Mouse (Mus musculus) MEL (cell line): Measurements from ENCODE around the gene Nt5dc3. TPM values are rescaled to one million over a fixed set of nuclear protein-coding genes. Genes with fewer than 3 reads are reported as not detected.

ENCODE experiments used
- DNase-seq: peaks from one replicate; pipeline ENCODE4 v3.0.0; 2011; ENCODE audit warnings: low read depth, low spot score
- H3K27ac ChIP-seq: 2 replicates; pipeline ENCODE4 v1.5.1; 2012; ENCODE audit warnings: low read depth, mild to moderate bottlenecking, control low read depth, low read length, moderate library complexity; ENCODE audit not compliant: control insufficient read depth
- H3K27me3 ChIP-seq, 2 experiments: fragments of 150-350 bp in 1 of 2; sonication (generic) in 1 of 2; 2 replicates each; pipeline ENCODE4 v1.6.1; 2012; ENCODE audit warnings: low read length in 2 of 2, mild to moderate bottlenecking in 2 of 2, improper control_type of control experiment in 1 of 2, moderate library complexity in 1 of 2; ENCODE audit not compliant: insufficient read depth in 2 of 2, control insufficient read depth in 1 of 2
- H3K36me3 ChIP-seq, 2 experiments: 2 replicates each; pipeline ENCODE4 v1.6.1; 2012 to 2014; ENCODE audit warnings: low read length in 2 of 2, improper control_type of control experiment in 1 of 2, inconsistent platforms in 1 of 2, mild to moderate bottlenecking in 1 of 2; ENCODE audit not compliant: insufficient read depth in 2 of 2, control insufficient read depth in 1 of 2
- H3K4me1 ChIP-seq, 2 experiments: fragments of 150-350 bp in 1 of 2; sonication (generic) in 1 of 2; 2 replicates each; pipeline ENCODE4 v1.6.1; 2012; ENCODE audit warnings: low read length in 2 of 2, improper control_type of control experiment in 1 of 2, mild to moderate bottlenecking in 1 of 2; ENCODE audit not compliant: insufficient read depth in 2 of 2, control insufficient read depth in 1 of 2
- H3K4me3 ChIP-seq, 2 experiments: fragments of 150-350 bp in 1 of 2; sonication (generic) in 1 of 2; 2 replicates each; pipeline ENCODE4 v1.5.1; 2012; ENCODE audit warnings: low read depth in 2 of 2, low read length in 2 of 2, mild to moderate bottlenecking in 2 of 2, moderate library complexity in 2 of 2, control low read depth in 1 of 2, improper control_type of control experiment in 1 of 2; ENCODE audit not compliant: control insufficient read depth in 1 of 2, insufficient read depth in 1 of 2
- H3K79me2 ChIP-seq: 2 replicates; pipeline ENCODE4 v1.6.1; 2012; ENCODE audit warnings: mild to moderate bottlenecking, low read length, moderate library complexity; ENCODE audit not compliant: control insufficient read depth, poor library complexity, insufficient read depth
- H3K9ac ChIP-seq: 2 replicates; pipeline ENCODE4 v1.6.1; 2012; ENCODE audit warnings: low read depth, mild to moderate bottlenecking, control low read depth, low read length, moderate library complexity; ENCODE audit not compliant: control insufficient read depth, poor library complexity, severe bottlenecking
- H3K9me3 ChIP-seq: fragments of 150-350 bp; sonication (generic); replicated peaks from 2 replicates; pipeline ENCODE4 v1.6.1; 2012; ENCODE audit warnings: mild to moderate bottlenecking, low read length, improper control_type of control experiment, moderate library complexity; ENCODE audit not compliant: insufficient read depth
- BHLHE40 ChIP-seq: IDR thresholded peaks from 2 replicates; pipeline ENCODE4 v1.6.1; 2012; ENCODE audit warnings: low read depth, mild to moderate bottlenecking, inconsistent platforms, low read length, improper control_type of control experiment, borderline replicate concordance
- CHD1 ChIP-seq: IDR thresholded peaks from 2 replicates; pipeline ENCODE4 v1.6.1; 2012; ENCODE audit warnings: low read depth, mild to moderate bottlenecking, inconsistent platforms, low read length, improper control_type of control experiment
- ELF1 ChIP-seq: IDR thresholded peaks from 2 replicates; pipeline ENCODE4 v1.6.1; 2014; ENCODE audit warnings: low read depth, mild to moderate bottlenecking, inconsistent platforms, low read length, improper control_type of control experiment, moderate library complexity
- ETS1 ChIP-seq: IDR thresholded peaks from 2 replicates; pipeline ENCODE4 v1.6.1; 2012; ENCODE audit warnings: low read depth, mild to moderate bottlenecking, inconsistent platforms, low read length, improper control_type of control experiment, moderate library complexity
- GABPA ChIP-seq: IDR thresholded peaks from 2 replicates; pipeline ENCODE4 v1.6.1; 2012; ENCODE audit warnings: low read depth, mild to moderate bottlenecking, inconsistent platforms, low read length, improper control_type of control experiment, moderate library complexity
- HCFC1 ChIP-seq: IDR thresholded peaks from 2 replicates; pipeline ENCODE4 v1.6.1; 2012; ENCODE audit warnings: low read depth, mild to moderate bottlenecking, inconsistent platforms, low read length, improper control_type of control experiment, moderate library complexity
- MAZ ChIP-seq: IDR thresholded peaks from 2 replicates; pipeline ENCODE4 v1.6.1; 2012; ENCODE audit warnings: low read depth, mild to moderate bottlenecking, inconsistent platforms, low read length, improper control_type of control experiment
- MEF2A ChIP-seq: IDR thresholded peaks from 2 replicates; pipeline ENCODE4 v1.6.1; 2014; ENCODE audit warnings: low read depth, mild to moderate bottlenecking, inconsistent platforms, low read length, improper control_type of control experiment; ENCODE audit not compliant: poor library complexity, insufficient replicate concordance, severe bottlenecking; ENCODE audit errors: extremely low read depth
- MYB ChIP-seq: IDR thresholded peaks from 2 replicates; pipeline ENCODE4 v1.6.1; 2011; ENCODE audit warnings: mild to moderate bottlenecking, low read depth, low read length, improper control_type of control experiment
- NRF1 ChIP-seq: IDR thresholded peaks from 2 replicates; pipeline ENCODE4 v1.6.1; 2014; ENCODE audit warnings: low read depth, mild to moderate bottlenecking, inconsistent platforms, low read length, improper control_type of control experiment, moderate library complexity; ENCODE audit not compliant: poor library complexity, insufficient read depth, severe bottlenecking
- POLR2AphosphoS2 ChIP-seq: IDR thresholded peaks from 2 replicates; pipeline ENCODE4 v1.6.1; 2011; ENCODE audit warnings: low read length, improper control_type of control experiment
- POLR2AphosphoS5 ChIP-seq: IDR thresholded peaks from 2 replicates; pipeline ENCODE4 v1.6.1; 2012; ENCODE audit warnings: low read depth, borderline replicate concordance, mild to moderate bottlenecking, inconsistent platforms, low read length, moderate library complexity, mixed read lengths
- RAD21 ChIP-seq: IDR thresholded peaks from 2 replicates; pipeline ENCODE4 v1.6.1; 2011; ENCODE audit warnings: mild to moderate bottlenecking, low read depth, low read length, improper control_type of control experiment
- SIN3A ChIP-seq: IDR thresholded peaks from 2 replicates; pipeline ENCODE4 v1.6.1; 2012; ENCODE audit warnings: low read length, improper control_type of control experiment, inconsistent platforms
- SMC3 ChIP-seq: IDR thresholded peaks from 2 replicates; pipeline ENCODE4 v1.6.1; 2011; ENCODE audit warnings: low read depth, low read length, improper control_type of control experiment
- TAL1 ChIP-seq: IDR thresholded peaks from 2 replicates; pipeline ENCODE4 v1.6.1; 2012; ENCODE audit warnings: mild to moderate bottlenecking, inconsistent platforms, low read length, moderate library complexity, mixed read lengths
- TCF12 ChIP-seq: IDR thresholded peaks from 2 replicates; pipeline ENCODE4 v1.6.1; 2014; ENCODE audit warnings: low read depth, mild to moderate bottlenecking, inconsistent platforms, low read length, improper control_type of control experiment, moderate library complexity
- USF2 ChIP-seq, 2 experiments: IDR thresholded peaks; 2 replicates each; pipeline ENCODE4 v1.6.1; 2011 to 2012; ENCODE audit warnings: improper control_type of control experiment in 2 of 2, low read length in 2 of 2, borderline replicate concordance in 1 of 2, inconsistent platforms in 1 of 2, low read depth in 1 of 2, mild to moderate bottlenecking in 1 of 2; ENCODE audit not compliant: insufficient read depth in 1 of 2
- polyA plus RNA-seq, 2 experiments: library from polyadenylated mRNA; stranded (reverse) in 1 of 2; unstranded in 1 of 2; fragments of >175 nt in 1 of 2; fragments of >200 nt in 1 of 2; gene quantifications; 2 replicates each; pipeline versions ENCODE4 v1.2.1 to v1.2.4; 2012; ENCODE audit warnings: low replicate concordance in 2 of 2, low read depth in 1 of 2; ENCODE audit not compliant: insufficient read length in 2 of 2, insufficient read depth in 1 of 2, missing spikeins in 1 of 2
- total RNA-seq: library from RNA; depleted of rRNA; stranded (reverse); fragments of 300-350 nt; gene quantifications from 2 replicates; pipeline ENCODE4 v1.2.3, GENCODE M21; 2012

Nt5dc3 gene
- total and polyA plus RNA-seq, 3 experiments, result 9.7 to 15.6 TPM; not detected in 1

DNA sequence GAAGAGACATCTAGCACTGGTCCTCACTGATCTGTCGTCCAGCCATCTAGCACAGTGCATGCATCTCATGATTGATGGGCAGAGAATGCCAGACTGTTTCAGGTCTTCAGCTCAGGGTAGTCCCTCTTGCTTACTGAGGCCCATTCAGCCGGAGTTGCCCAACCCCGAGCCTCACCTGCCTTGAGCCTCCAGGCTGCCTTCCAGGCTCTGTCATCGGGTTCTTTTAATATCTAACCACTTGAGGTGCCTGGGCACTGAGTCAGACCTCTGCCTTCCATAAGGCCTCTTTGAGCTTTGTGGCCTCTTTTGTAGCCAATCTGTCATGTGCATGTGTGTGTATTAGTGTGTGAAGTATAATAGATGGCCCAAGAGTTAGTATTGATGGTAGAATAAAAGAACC is 70.7 kb downstream of the Nt5dc3 start:
- TF ChIP-seq RAD21 (no peak), MYB (no peak)
- H3K9ac ChIP-seq, result no peak overlapping the region
- no peak overlapping the region for H3K27ac ChIP-seq
- no peaks in the 10 kb centered on the region for H3K27me3 ChIP-seq
- no peaks in the 10 kb centered on the region for H3K9me3 ChIP-seq
- no peak overlapping the region for H3K4me3 ChIP-seq
- H3K79me2 ChIP-seq, result no peaks in the 10 kb centered on the region
- no peaks in the 10 kb centered on the region for H3K36me3 ChIP-seq
- no peak for DNase-seq
- H3K4me1 ChIP-seq, result no peaks in the 10 kb centered on the region

DNA sequence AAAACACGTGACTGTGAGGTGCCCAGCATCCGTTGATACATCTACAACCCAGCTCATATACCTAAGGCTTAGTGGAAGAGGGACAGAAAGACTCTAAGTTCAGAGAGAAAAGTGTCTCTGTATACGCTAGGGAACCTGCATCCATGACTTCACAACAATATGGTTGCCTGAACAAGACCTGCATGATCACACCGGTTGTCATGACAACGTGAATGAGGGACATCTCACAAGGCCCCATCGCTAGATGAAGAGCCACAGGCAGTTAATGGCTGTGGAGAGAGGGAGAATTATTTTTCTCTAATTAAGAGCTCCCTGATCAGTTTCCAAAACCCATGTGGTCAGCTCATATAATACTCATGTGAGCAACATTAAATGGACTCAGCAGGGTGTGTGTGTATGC is 73.4 kb downstream of the Nt5dc3 start:
- TF ChIP-seq GABPA, result no peak
- no peak for TF ChIP-seq BHLHE40
- TF ChIP-seq MYB, result no peak
- TF ChIP-seq SMC3, result no peak
- TF ChIP-seq MEF2A, result no peak
- Histone ChIP-seq H3K4me3 (no peak overlapping the region), H3K27ac (no peak overlapping the region), H3K79me2 (no peaks in the 10 kb centered on the region), H3K36me3 (no peaks in the 10 kb centered on the region), H3K27me3 (no peaks in the 10 kb centered on the region), H3K4me1 (no peaks in the 10 kb centered on the region), H3K9me3 (no peaks in the 10 kb centered on the region), H3K9ac (no peak overlapping the region)
- no peak for DNase-seq

DNA sequence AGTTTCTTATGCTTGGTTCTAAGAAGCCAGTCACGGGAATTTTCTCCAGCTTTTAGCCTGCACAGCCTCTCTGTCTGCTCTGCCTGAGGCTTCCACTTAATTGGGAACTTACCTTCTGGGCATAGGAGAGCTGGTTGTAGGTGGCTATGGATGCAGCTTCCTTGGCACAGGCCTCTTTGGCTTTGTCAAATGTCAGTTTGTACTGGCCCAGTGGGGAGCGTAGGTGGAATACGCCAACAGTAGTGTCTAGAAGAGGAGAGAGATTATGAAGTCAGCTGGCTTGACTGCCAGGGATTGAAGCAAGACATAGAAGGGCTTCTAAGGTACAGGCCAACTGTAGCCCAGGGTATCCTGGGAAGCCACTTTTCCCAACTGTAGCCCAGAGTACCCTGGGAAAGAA is 74.6 kb downstream of the Nt5dc3 start:
- no peak overlapping the region for H3K27ac ChIP-seq

DNA sequence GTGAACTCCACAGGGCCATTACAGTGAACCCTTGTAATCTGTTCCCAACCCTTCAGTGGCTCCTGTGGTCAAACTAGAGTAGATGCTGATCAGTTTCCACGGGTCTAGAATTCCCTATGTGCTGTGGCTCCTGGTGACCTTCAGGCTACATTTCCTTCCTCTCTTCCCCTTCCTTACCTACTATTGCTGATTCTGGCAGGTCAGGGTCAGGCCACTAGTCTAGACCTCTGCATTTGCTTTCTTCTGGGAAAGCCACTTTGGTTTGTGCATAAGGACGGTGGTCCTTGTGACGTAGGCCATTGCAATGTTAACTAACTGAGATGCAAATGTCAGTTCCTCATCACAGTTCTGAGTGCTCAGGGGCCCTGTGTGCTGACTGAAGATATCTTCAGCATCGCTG is 81.6 kb downstream of the Nt5dc3 start:
- H3K27ac ChIP-seq, result no peak overlapping the region
- DNase-seq, result no peak
- H3K79me2 ChIP-seq, result no peaks in the 10 kb centered on the region
- H3K9ac ChIP-seq, result no peak overlapping the region
- no peak for TF ChIP-seq POLR2AphosphoS5
- TF ChIP-seq MAZ, result no peak
- TF ChIP-seq TCF12, result no peak
- no peak for TF ChIP-seq HCFC1
- H3K4me3 ChIP-seq, result no peak overlapping the region
- no peaks in the 10 kb centered on the region for H3K4me1 ChIP-seq
- H3K36me3 ChIP-seq, result no peaks in the 10 kb centered on the region
- H3K9me3 ChIP-seq, result no peaks in the 10 kb centered on the region
- H3K27me3 ChIP-seq, result no peaks in the 10 kb centered on the region

More for the DNA sequence above, 74.6 kb downstream of the Nt5dc3 start:
- Histone ChIP-seq H3K36me3 (no peaks in the 10 kb centered on the region), H3K9me3 (no peaks in the 10 kb centered on the region), H3K79me2 (no peaks in the 10 kb centered on the region), H3K4me3 (no peak overlapping the region), H3K27me3 (no peaks in the 10 kb centered on the region), H3K9ac (no peak overlapping the region), H3K4me1 (no peaks in the 10 kb centered on the region)
- no peak for TF ChIP-seq NRF1
- no peak for TF ChIP-seq USF2 (IDR thresholded peaks at IDR 0.05; ENCODE audit: borderline replicate concordance in 1 of 2, insufficient read depth in 1 of 2, low read depth in 1 of 2, low read length in 2 of 2)
- TF ChIP-seq ETS1, result no peak
- no peak for TF ChIP-seq CHD1
- TF ChIP-seq TAL1, result no peak
- no peak for TF ChIP-seq SIN3A
- no peak for TF ChIP-seq POLR2AphosphoS2
- no peak for TF ChIP-seq ELF1
- DNase-seq, result no peak
